Mouse (Mus musculus): ENCODE data around the gene Arl16.

DNA sequence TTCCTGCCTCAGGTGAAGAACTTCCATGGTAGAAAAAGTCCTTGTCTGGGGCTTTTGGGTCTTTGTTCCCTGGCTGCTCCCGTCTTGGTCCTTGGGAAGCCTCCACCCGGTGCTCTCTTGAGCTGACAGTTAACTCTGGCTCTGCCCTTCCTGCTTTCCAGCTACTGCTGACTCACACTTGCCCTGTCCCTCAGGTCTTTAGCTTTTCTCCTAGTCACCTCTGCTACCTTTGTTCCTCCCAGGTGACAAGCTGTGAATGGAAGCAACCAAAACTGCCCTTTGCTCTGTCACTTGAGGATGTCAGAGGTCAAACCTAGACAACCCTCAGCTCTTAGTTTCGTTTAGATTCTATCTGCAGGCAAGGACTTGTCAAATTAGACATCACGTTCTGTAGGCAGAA is 42.5 kb upstream of the Arl16 start:
- no peak for TF ChIP-seq POLR2A (IDR thresholded peaks at IDR 0.05; ENCODE audit: borderline replicate concordance, low read depth, low read length)
- no peak for TF ChIP-seq CTCF (IDR thresholded peaks at IDR 0.05; ENCODE audit: low read depth, low read length)
